Comparison of ENCODE assay signal across 9 mouse cellular contexts in genomic region chr14:77933243-77933642, GRCm38 (mm10). TPM values are rescaled to one million over a fixed set of nuclear protein-coding genes. Genes with fewer than 3 reads are reported as not detected.
DNase-seq lines count a peak whose midpoint lies in the region.
"Had no signal": no experiment of that assay in that cellular context is flagged by ENCODE, and none has a peak within 500 bp of the region (broad histone marks: within the 10 kb centered on the region; RNA-seq: fewer than 3 reads in every experiment).

No protein-coding gene starts in this region.

- no peaks in the 10 kb centered on the region for H3K9me3 ChIP-seq in limb, embryonic 10.5 days (replicated peaks)

- intact Hi-C loops in heart, postnatal 10 days (cut with DNase I), result no loop called here

- 92% methylated on average over 5 of the region's 5 CpGs for WGBS in limb, embryonic 10.5 days

- H3K4me1 ChIP-seq in limb, embryonic 10.5 days, result peaks cover 15% of the 10 kb centered on the region

- H3K36me3 ChIP-seq in limb, embryonic 10.5 days, result no peaks in the 10 kb centered on the region

- H3K4me3 ChIP-seq in limb, embryonic 10.5 days, result no peak overlapping the region

- H3K27ac ChIP-seq in limb, embryonic 10.5 days, result no peak overlapping the region

- H3K27me3 ChIP-seq in limb, embryonic 10.5 days (ENCODE audit: low read depth, poor library complexity, severe bottlenecking), result no peaks in the 10 kb centered on the region

- peak; percentile 12 to 27 for DNase-seq in heart, postnatal 10 days
- DNase-seq in heart, adult 18-20 months, result no peak
- DNase-seq in R1 (ENCODE audit: low read depth, low spot score), result peak; percentile 82
- DNase-seq in kidney, postnatal 10 days, result peak; percentile 83
- DNase-seq in lung, postnatal 36 days, result peak; percentile 65
- DNase-seq in limb, embryonic 10.5 days (ENCODE audit: low spot score), result no peak
- DNase-seq in urinary bladder, adult 18-20 months (ENCODE audit: low spot score in 2 of 2), result no peak
- no peak for DNase-seq in left cerebral cortex, adult 11 months (ENCODE audit: low spot score)
- DNase-seq: cerebellum, postnatal 25 days had no signal

RNA-seq across cellular contexts. Expression of gene Epsti1, which starts 29.2 kb away (rescaled TPM):
- under 1 TPM; 0.47 to 0.53 TPM for total RNA-seq in heart, postnatal 10 days (2021)
- total RNA-seq in heart, adult 18-20 months (2021), result 1 to 10 TPM in 1 of 2 experiments, under 1 TPM in 1; 0.45 to 3.2 TPM
- polyA plus RNA-seq in limb, embryonic 10.5 days (2016; fragmentation: Nextera tagmentation; extraction: Ambion mirVana), result 0.08 TPM in 1 of 2 replicates, not detected in the other

RNA-seq across cellular contexts. Expression of gene Dnajc15, which starts 58.3 kb away (rescaled TPM):
- total RNA-seq in heart, postnatal 10 days (2021), result 100 to 1,000 TPM; 229 to 247 TPM
- 100 to 1,000 TPM; 269 to 282 TPM for total RNA-seq in heart, adult 18-20 months (2021)
- polyA plus RNA-seq in limb, embryonic 10.5 days (2016; fragmentation: Nextera tagmentation; extraction: Ambion mirVana), result 118 and 131 TPM in 2 replicates

Comparison
In these comparisons a context has a peak if more than half of its experiments do, and no peak if none do; other contexts are left out.
1. DNase-seq: peak in heart, postnatal 10 days (2 of 2), R1 (single experiment), kidney, postnatal 10 days (single experiment) and lung, postnatal 36 days (single experiment); none in heart, adult 18-20 months (0 of 2), limb, embryonic 10.5 days (single experiment), urinary bladder, adult 18-20 months (0 of 2) and left cerebral cortex, adult 11 months (single experiment).